Mouse (Mus musculus) spleen, adult 2 months (tissue): ENCODE results near the gene AI413582.

ENCODE experiments used
- CTCF ChIP-seq: fragments of 200-500 bp; IDR thresholded peaks from 2 replicates; pipeline ENCODE4 v1.5.1; 2011; ENCODE audit warnings: mild to moderate bottlenecking, inconsistent platforms; ENCODE audit not compliant: insufficient read depth, insufficient read length, insufficient replicate concordance; ENCODE audit errors: extremely low read depth
- POLR2A ChIP-seq: fragments of 200-500 bp; IDR thresholded peaks from 2 replicates; pipeline ENCODE4 v1.6.1; 2011; ENCODE audit warnings: low read depth, low read length, inconsistent platforms

DNA sequence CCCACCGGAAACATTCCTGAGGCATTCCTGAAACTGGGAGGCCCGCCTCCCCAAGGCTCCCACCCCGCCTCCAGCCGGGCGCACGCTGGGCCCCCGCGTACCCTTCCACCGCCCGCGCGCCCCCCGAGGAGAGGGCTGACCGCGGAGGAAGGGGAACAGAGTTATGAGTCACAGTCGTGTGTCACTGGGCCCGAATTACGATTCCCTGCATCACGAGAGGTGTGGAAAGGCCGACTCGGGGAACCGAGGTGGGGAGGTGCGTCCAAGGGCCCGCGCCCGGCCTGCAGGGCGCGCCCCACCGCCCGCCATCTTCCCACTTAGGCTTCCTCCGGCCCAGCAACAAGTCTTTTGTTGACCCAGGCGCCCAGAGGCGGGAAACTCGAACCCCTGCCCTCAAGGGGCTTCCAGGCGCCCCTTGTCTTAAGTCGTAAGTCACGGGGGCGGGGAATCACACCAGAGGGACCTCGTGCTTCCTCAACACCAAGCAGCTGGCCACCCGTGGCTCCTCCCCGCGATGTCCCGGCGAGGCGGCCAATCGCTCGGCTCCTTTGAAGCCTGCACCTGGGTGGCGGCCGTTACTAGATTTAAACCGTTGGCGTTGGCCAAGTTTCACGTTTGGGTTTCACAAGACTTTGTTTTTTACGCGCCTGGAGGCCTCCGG, 9.9 kb downstream of the AI413582 start:
- no peak for TF ChIP-seq POLR2A
- TF ChIP-seq CTCF: no peak
